Mouse (Mus musculus) heart, embryonic 16.5 days (tissue): ENCODE results near the gene 6430571L13Rik. TPM values are rescaled to one million over a fixed set of nuclear protein-coding genes. Genes with fewer than 3 reads are reported as not detected.

Experiments
- ATAC-seq: fragments of 200-750 bp; cut with Nextera tagmentation; replicated peaks from 2 replicates; pipeline ENCODE4 v1.8.0; 2017; ENCODE audit warnings: moderate number of reproducible peaks; ENCODE audit not compliant: insufficient read depth, low FRiP score; ENCODE audit errors: extremely low read depth
- H3K27ac ChIP-seq: fragments of 300-500 bp; sonication (generic); 2 replicates; pipeline ENCODE4 v1.5.1; 2014; ENCODE audit warnings: mild to moderate bottlenecking, low read length, control low read depth, moderate library complexity
- H3K27me3 ChIP-seq: fragments of 300-500 bp; sonication (generic); 2 replicates; pipeline ENCODE4 v1.6.1; 2014; ENCODE audit warnings: low read length, mixed read lengths; ENCODE audit not compliant: control insufficient read depth, insufficient read depth
- H3K36me3 ChIP-seq: fragments of 300-500 bp; sonication (generic); 2 replicates; pipeline ENCODE4 v1.6.1; 2014; ENCODE audit not compliant: control insufficient read depth, insufficient read depth
- H3K4me1 ChIP-seq: fragments of 300-500 bp; sonication (generic); 2 replicates; pipeline ENCODE4 v1.6.1; 2014; ENCODE audit warnings: low read length, mixed read lengths; ENCODE audit not compliant: control insufficient read depth, insufficient read depth
- H3K4me2 ChIP-seq: fragments of 300-500 bp; sonication (generic); 2 replicates; pipeline ENCODE4 v1.6.1; 2014; ENCODE audit warnings: low read depth, mild to moderate bottlenecking, control low read depth, low read length
- H3K4me3 ChIP-seq: fragments of 300-500 bp; sonication (generic); 2 replicates; pipeline ENCODE4 v1.5.1; 2014; ENCODE audit warnings: mild to moderate bottlenecking, control low read depth, low read length
- H3K9ac ChIP-seq: fragments of 300-500 bp; sonication (generic); 2 replicates; pipeline ENCODE4 v1.6.1; 2014; ENCODE audit warnings: low read length, control low read depth
- H3K9me3 ChIP-seq: fragments of 300-500 bp; sonication (generic); replicated peaks from 2 replicates; pipeline ENCODE4 v1.6.1; 2016; ENCODE audit warnings: low read length; ENCODE audit not compliant: control insufficient read depth
- WGBS: fragments of 180-500 bp; shearing (Covaris S2); extraction: QIAGEN DNeasy Blood & Tissue Kit; methylation state at CpG from one replicate; pipeline ENCODE4 v1.1.7; 2014; 5-methylcytosine and 5-hydroxymethylcytosine counted together
- polyA plus RNA-seq: library from polyadenylated mRNA; unstranded; fragments of >200 nt; fragmentation: Nextera tagmentation; extraction: Ambion mirVana; gene quantifications from 2 replicates; pipeline ENCODE4 v1.2.1, GENCODE M21; 2015

6430571L13Rik gene
- polyA plus RNA-seq, 1 experiment from 2014 or later, result 1.5 TPM

GRCm38 (mm10) chr9:107399491-107399971 is 59.1 kb downstream of the 6430571L13Rik start, which contains the start of gene Cacna2d2:
Cacna2d2 (plus strand) TSS chr9:107399612.
- H3K4me3 ChIP-seq, result peak within 1 kb of the TSS; percentile 74
- ATAC-seq, result peak; percentile 65
- no peak within 1 kb of the TSS for H3K27ac ChIP-seq
- no peaks in the 10 kb centered on the region for H3K36me3 ChIP-seq
- peaks cover 6% of the 10 kb centered on the region; the same call in 1 of the 2 replicates for H3K4me1 ChIP-seq
- peak within 1 kb of the TSS; percentile 99 for H3K4me2 ChIP-seq
- H3K9me3 ChIP-seq, result no peaks in the 10 kb centered on the region
- peaks cover 64% of the 10 kb centered on the region for H3K27me3 ChIP-seq
- under 1% methylated on average over 40 of the region's 54 CpGs for WGBS
- peak within 1 kb of the TSS; percentile 76 for H3K9ac ChIP-seq

GRCm38 (mm10) chr9:107400060-107400511 is 59.7 kb downstream of the 6430571L13Rik start:
- ATAC-seq, result 0 out of 2 replicates have a peak, but pooled peaks have one; percentile 7
- H3K36me3 ChIP-seq, result no peaks in the 10 kb centered on the region
- H3K4me1 ChIP-seq, result peaks cover 6% of the 10 kb centered on the region; the same call in 1 of the 2 replicates
- H3K27ac ChIP-seq, result no peak overlapping the region
- H3K4me2 ChIP-seq, result peak overlapping the region; percentile 99
- WGBS, result under 1% methylated on average over 42 of the region's 45 CpGs
- H3K9ac ChIP-seq, result peak overlapping the region; percentile 76
- H3K4me3 ChIP-seq, result peak overlapping the region; percentile 74
- H3K9me3 ChIP-seq, result no peaks in the 10 kb centered on the region
- H3K27me3 ChIP-seq, result peaks cover 64% of the 10 kb centered on the region

DNA sequence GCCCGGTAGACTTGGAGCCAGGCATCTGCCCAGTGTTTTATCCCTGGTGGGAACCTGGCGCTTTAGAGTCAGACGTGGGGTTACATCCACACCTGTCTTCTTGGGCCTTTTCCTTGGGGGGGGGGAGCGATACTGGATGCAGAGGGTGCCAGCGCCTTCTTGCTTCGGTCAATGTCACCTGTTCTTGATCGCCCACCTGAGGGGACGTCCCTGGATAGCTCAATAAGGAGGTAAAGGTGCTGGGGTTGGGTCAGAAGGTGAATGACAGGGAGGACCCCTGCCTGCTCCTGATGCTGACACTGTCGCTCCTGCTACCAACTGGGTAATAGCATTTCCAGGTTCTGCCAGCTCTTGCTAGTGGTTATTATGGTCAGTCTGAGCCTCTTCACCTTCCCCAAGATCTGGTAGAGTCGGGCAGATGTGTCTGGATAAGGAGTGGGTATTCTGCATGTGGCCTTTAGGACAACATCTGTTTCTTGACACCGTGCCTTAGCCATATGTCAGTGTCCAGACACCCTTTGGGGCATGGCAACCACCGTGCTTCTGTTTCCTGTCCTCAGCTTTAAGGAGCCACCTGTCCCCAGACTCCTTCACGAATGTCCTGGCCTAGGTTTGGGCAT is 60.4 kb downstream of the 6430571L13Rik start:
- peaks cover 6% of the 10 kb centered on the region; the same call in 1 of the 2 replicates for H3K4me1 ChIP-seq
- H3K9ac ChIP-seq, result peak overlapping the region; percentile 76
- H3K36me3 ChIP-seq, result no peaks in the 10 kb centered on the region
- H3K4me3 ChIP-seq, result peak overlapping the region; percentile 74
- H3K27ac ChIP-seq, result no peak overlapping the region
- H3K4me2 ChIP-seq, result peak overlapping the region; percentile 99
- H3K9me3 ChIP-seq, result no peaks in the 10 kb centered on the region
- ATAC-seq, result no peak
- WGBS, result 17% methylated on average over 13 of the region's 13 CpGs
- H3K27me3 ChIP-seq, result peaks cover 62% of the 10 kb centered on the region

Other genes with a start within 250 kb of the 6430571L13Rik start
- gene Dock3, start 108.7 kb upstream of the 6430571L13Rik start, polyA plus RNA-seq, result 0.24 and 0.43 TPM in 2 replicates
- gene Mapkapk3, start 50.7 kb upstream of the 6430571L13Rik start, polyA plus RNA-seq, result 11.4 and 13.1 TPM in 2 replicates
- 43.4 and 44.4 TPM in 2 replicates for gene Cish, start 44.6 kb upstream of the 6430571L13Rik start, polyA plus RNA-seq
- gene Hemk1, start 2.3 kb upstream of the 6430571L13Rik start, polyA plus RNA-seq, result 10.2 and 14.4 TPM in 2 replicates
- gene Cacna2d2, start 59.0 kb downstream of the 6430571L13Rik start, polyA plus RNA-seq, result 2.2 and 2.6 TPM in 2 replicates
- gene Tmem115, start 193.3 kb downstream of the 6430571L13Rik start, polyA plus RNA-seq, result 31.3 and 32.9 TPM in 2 replicates
- 17.7 and 18.5 TPM in 2 replicates for gene Cyb561d2, start 201.6 kb downstream of the 6430571L13Rik start, polyA plus RNA-seq
- 32.4 and 33.3 TPM in 2 replicates for gene Nprl2, start 201.6 kb downstream of the 6430571L13Rik start, polyA plus RNA-seq
- gene Zmynd10, start 206.7 kb downstream of the 6430571L13Rik start, polyA plus RNA-seq, result 1.7 and 2.5 TPM in 2 replicates
- 54.0 and 55.3 TPM in 2 replicates for gene Rassf1, start 211.0 kb downstream of the 6430571L13Rik start, polyA plus RNA-seq
- gene Tusc2, start 222.7 kb downstream of the 6430571L13Rik start, polyA plus RNA-seq, result 44.3 and 44.7 TPM in 2 replicates
- gene Hyal2, start 227.3 kb downstream of the 6430571L13Rik start, polyA plus RNA-seq, result 87.4 and 87.7 TPM in 2 replicates
- 7.5 and 8.4 TPM in 2 replicates for gene Hyal1, start 236.3 kb downstream of the 6430571L13Rik start, polyA plus RNA-seq
- gene Naa80, start 238.3 kb downstream of the 6430571L13Rik start, polyA plus RNA-seq, result 15.1 and 19.2 TPM in 2 replicates
- 0.54 and 0.69 TPM in 2 replicates for gene Hyal3, start 240.2 kb downstream of the 6430571L13Rik start, polyA plus RNA-seq
- 45.7 and 46.5 TPM in 2 replicates for gene Ifrd2, start 247.0 kb downstream of the 6430571L13Rik start, polyA plus RNA-seq